Mouse (Mus musculus) embryonic facial prominence, embryonic 14.5 days (tissue): ENCODE data around the gene Anapc16. TPM values are rescaled to one million over a fixed set of nuclear protein-coding genes. Genes with fewer than 3 reads are reported as not detected.

Experiments
- ATAC-seq: fragments of 200-750 bp; cut with Nextera tagmentation; 2 replicates; pipeline ENCODE4 v1.8.0; 2017; ENCODE audit warnings: low read depth, moderate number of reproducible peaks, moderate TSS enrichment
- DNase-seq: peaks from one replicate; pipeline ENCODE4 v3.0.0-alpha.2; 2015; ENCODE audit warnings: low spot score
- H3K27ac ChIP-seq: fragments of 300-500 bp; sonication (generic); replicated peaks from 2 replicates; pipeline ENCODE4 v1.5.1; 2014; ENCODE audit warnings: low read depth, mild to moderate bottlenecking, low read length, moderate library complexity
- H3K27me3 ChIP-seq: fragments of 300-500 bp; sonication (generic); replicated peaks from 2 replicates; pipeline ENCODE4 v1.6.1; 2014; ENCODE audit warnings: low read length; ENCODE audit not compliant: control insufficient read depth, insufficient read depth
- H3K36me3 ChIP-seq: fragments of 300-500 bp; sonication (generic); 2 replicates; pipeline ENCODE4 v1.6.1; 2014; ENCODE audit warnings: low read length, mixed read lengths; ENCODE audit not compliant: control insufficient read depth, insufficient read depth
- H3K4me1 ChIP-seq: fragments of 300-500 bp; sonication (generic); 2 replicates; pipeline ENCODE4 v1.6.1; 2014; ENCODE audit warnings: antibody characterized with exemption, low read length; ENCODE audit not compliant: control insufficient read depth, insufficient read depth
- H3K4me2 ChIP-seq: fragments of 300-500 bp; sonication (generic); 2 replicates; pipeline ENCODE4 v1.6.1; 2014; ENCODE audit warnings: low read depth, mild to moderate bottlenecking, low read length, moderate library complexity, mixed read lengths
- H3K4me3 ChIP-seq: fragments of 300-500 bp; sonication (generic); 2 replicates; pipeline ENCODE4 v1.5.1; 2014; ENCODE audit warnings: low read depth, mild to moderate bottlenecking, low read length
- H3K9ac ChIP-seq: fragments of 300-500 bp; sonication (generic); 2 replicates; pipeline ENCODE4 v1.6.1; 2014; ENCODE audit warnings: low read depth, mild to moderate bottlenecking, low read length, moderate library complexity, mixed read lengths
- H3K9me3 ChIP-seq: fragments of 300-500 bp; sonication (generic); 2 replicates; pipeline ENCODE4 v1.6.1; 2016; ENCODE audit warnings: low read length; ENCODE audit not compliant: control insufficient read depth
- WGBS: fragments of 180-500 bp; shearing (Covaris S2); extraction: QIAGEN DNeasy Blood & Tissue Kit; methylation state at CpG from one replicate; pipeline ENCODE4 v1.1.7; 2014; 5-methylcytosine and 5-hydroxymethylcytosine counted together
- polyA plus RNA-seq: library from polyadenylated mRNA; unstranded; fragments of >200 nt; fragmentation: Nextera tagmentation; extraction: Ambion mirVana; gene quantifications from 2 replicates; pipeline ENCODE4 v1.2.1, GENCODE M21; 2014

Anapc16 gene
- polyA plus RNA-seq, 1 experiment from 2014 or later = 96.2 TPM

DNA sequence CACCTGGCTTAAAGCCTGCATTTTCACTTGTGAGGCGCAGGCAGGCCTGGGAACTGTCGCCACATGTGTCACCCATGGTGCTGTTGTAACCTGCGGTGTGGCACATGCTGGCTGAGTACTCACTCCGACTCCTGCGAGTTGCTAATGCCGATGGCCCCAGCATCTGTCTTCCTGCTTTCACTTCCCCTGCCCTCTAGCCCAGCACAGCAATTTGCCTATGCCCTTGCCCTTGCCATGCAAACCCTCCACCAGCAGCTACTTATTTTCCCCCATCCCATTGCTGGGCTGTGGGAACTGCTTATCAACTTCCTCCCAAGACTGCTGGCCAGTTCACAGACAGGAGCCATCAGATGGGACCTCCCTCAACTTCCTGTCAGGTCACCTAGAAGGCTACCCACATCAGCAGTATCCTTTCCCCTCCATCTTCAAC, 22.1 kb downstream of the Anapc16 start:
- 84% methylated on average over 6 of the region's 6 CpGs for WGBS
- no peaks in the 10 kb centered on the region for H3K9me3 ChIP-seq
- H3K4me1 ChIP-seq = peaks cover 23% of the 10 kb centered on the region
- H3K27me3 ChIP-seq = no peaks in the 10 kb centered on the region
- no peak overlapping the region for H3K4me3 ChIP-seq
- H3K9ac ChIP-seq = no peak overlapping the region
- 0 out of 2 replicates have a peak overlapping the region, but pooled peaks have one; percentile 15 for H3K27ac ChIP-seq
- H3K4me2 ChIP-seq = no peak overlapping the region
- H3K36me3 ChIP-seq = peaks cover 17% of the 10 kb centered on the region; the same call in 1 of the 2 replicates
- ATAC-seq (no peak), DNase-seq (no peak)

DNA sequence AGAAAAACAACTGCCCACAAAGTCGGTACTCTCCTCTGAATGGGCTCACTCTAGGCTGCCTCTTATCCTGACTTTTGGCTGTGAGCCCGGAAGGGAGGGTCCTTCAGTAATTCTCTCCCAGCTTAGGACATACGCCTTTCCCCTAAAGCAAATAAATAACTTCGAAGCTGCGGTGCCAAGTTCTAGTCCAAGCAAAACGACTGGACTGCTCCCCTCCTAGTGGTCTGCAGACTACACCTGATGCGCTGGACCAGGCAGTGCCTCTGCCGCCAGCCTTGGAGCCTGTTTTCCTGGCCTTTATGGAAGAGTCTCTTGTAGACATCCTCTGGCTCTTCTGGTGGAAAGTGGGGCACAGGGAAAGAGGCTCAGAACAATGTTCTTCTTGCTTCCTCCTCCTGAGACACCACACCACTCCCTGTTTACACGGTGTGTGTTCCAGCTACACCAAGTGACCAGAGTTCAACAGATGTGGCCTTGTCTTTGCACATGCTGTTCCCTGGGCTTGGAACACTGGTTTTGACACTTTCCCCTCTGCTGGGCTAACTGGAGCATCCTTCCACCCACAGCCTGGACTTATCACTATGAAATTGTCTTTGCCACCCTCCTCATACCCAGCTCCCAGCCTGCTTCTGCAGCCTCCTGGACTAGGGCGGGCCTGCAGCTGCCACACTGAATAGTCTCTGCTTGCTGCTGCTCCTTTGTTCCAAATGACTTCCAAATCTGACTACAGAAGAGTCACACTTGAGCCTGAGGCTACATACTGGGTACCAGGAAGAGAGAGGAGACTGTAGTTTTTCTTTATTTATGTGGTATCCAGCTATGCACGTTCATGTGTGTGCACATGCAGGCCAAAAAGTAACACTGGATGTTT, 23.8 kb downstream of the Anapc16 start:
- DNase-seq (peak; percentile 96), ATAC-seq (peak; percentile 75)
- Histone ChIP-seq H3K36me3 (0 out of 2 replicates have a peak, but pooled peaks cover 1% of the 10 kb centered on the region), H3K9ac (peak overlapping the region; percentile 23; the same call in 1 of the 2 replicates), H3K4me2 (peak overlapping the region; percentile 5; the same call in 1 of the 2 replicates), H3K4me3 (no peak overlapping the region), H3K9me3 (no peaks in the 10 kb centered on the region), H3K4me1 (peaks cover 30% of the 10 kb centered on the region), H3K27me3 (no peaks in the 10 kb centered on the region), H3K27ac (peak overlapping the region; percentile 83)
- WGBS = 31% methylated on average over 11 of the region's 11 CpGs

DNA sequence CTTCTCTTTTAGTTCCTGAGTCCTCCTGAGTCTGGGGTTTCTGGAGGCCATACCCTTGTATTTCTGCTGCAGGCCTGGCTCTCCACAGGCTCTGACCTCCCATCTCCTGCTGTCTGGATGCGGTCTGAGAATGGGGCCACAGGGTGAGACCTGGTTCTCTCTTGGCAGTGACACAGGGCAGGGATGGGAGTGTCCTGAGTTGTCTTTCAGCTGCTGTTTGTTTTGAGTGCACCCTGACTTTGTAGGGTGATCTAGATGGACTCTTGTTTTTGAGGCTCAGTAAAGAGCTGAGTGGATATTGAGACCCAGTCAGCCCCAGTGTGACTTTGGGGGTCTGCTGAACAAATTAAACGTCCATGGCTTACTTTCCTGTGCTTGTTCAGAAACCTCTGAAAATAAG, 24.5 kb downstream of the Anapc16 start:
- Histone ChIP-seq H3K4me3 (no peak overlapping the region), H3K4me2 (no peak overlapping the region), H3K9ac (no peak overlapping the region; the same call in 1 of the 2 replicates), H3K9me3 (no peaks in the 10 kb centered on the region), H3K4me1 (peaks cover 37% of the 10 kb centered on the region), H3K27ac (peak overlapping the region; percentile 83), H3K27me3 (no peaks in the 10 kb centered on the region), H3K36me3 (no peaks in the 10 kb centered on the region)
- DNase-seq (no peak), ATAC-seq (no peak)
- WGBS = 68% methylated on average over 2 of the region's 2 CpGs

DNA sequence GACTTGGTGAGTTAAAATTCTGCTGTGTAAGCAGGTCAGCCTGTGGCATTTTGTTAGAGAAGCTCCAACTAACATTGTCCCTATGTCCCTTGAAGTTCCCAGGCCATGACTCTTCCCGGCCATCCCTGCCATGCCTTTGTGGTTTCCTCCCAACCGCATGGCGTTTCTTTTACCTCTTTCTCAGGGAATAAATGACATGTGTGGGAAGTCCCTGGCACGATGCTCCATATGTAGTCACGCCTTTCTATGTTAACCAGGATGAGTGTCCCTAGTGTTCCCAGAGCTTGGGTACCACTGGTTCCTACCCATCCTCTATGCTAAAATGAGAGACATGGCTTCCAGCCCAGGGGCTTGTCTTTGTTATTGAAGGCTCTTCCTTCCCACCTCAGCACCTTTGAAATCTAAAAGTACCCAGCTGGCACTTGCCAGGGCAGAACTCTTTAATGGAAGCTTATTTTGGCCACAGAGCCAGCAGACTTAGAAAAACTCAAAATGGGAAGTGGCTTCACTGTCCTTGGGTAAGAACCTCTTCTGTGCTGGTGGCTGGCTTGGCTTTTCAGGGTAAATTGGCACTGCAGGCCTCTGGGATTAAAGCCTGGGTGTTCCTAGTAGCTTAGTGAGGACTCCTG, 25.1 kb downstream of the Anapc16 start:
- no peak overlapping the region for H3K4me3 ChIP-seq
- no peak for ATAC-seq
- no peaks in the 10 kb centered on the region for H3K36me3 ChIP-seq
- no peak for DNase-seq
- no peak overlapping the region for H3K4me2 ChIP-seq
- H3K4me1 ChIP-seq = peaks cover 38% of the 10 kb centered on the region
- H3K9ac ChIP-seq = no peak overlapping the region; the same call in 1 of the 2 replicates
- peak overlapping the region; percentile 83 for H3K27ac ChIP-seq
- 86% methylated on average over 5 of the region's 5 CpGs for WGBS
- no peaks in the 10 kb centered on the region for H3K9me3 ChIP-seq
- no peaks in the 10 kb centered on the region for H3K27me3 ChIP-seq

DNA sequence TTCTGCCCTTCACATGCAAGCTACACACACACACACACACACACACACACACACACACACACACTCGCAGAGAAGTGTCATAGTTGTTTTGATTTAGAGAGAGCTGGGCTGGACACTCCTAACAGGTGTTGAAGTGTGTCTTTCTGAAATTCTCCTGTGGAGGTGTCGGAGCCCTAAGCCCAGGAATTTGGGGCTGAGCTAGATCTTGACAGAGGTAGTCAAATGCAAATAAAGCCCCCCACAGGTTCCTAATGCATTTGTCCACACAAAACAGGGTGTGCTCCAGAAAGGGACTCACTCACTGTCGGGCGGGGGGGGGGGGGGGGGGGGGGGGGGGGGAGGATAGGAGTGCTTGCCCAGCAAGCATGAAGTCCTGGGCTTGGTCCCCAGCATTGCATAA, 25.8 kb downstream of the Anapc16 start:
- Histone ChIP-seq H3K4me3 (no peak overlapping the region), H3K27me3 (no peaks in the 10 kb centered on the region), H3K4me1 (peaks cover 38% of the 10 kb centered on the region), H3K9ac (no peak overlapping the region), H3K36me3 (no peaks in the 10 kb centered on the region), H3K9me3 (no peaks in the 10 kb centered on the region), H3K27ac (no peak overlapping the region), H3K4me2 (no peak overlapping the region)
- no peak for ATAC-seq
- WGBS = 58% methylated on average over 2 of the region's 4 CpGs
- DNase-seq = no peak

DNA sequence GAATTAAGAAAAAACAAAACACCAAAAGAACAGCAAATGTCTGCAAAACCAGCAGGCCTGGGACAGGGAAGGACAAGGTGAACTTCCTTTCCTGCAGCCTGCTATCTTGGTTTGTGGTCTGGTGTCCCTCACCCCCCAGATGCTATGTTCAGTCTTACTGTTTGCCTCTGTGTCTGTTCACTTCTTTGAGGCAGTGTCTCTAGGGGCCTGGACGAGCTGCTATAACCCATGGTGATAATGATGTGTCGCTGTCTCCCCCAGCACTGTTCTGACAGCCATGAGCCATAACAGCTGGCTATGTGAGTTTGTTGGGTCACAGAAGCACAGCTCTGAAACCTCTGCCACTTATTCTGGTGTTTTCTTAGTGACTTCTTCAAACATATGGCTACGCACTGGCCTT, 28.1 kb downstream of the Anapc16 start:
- Histone ChIP-seq H3K9ac (no peak overlapping the region), H3K27ac (peak overlapping the region; percentile 66), H3K4me1 (peaks cover 52% of the 10 kb centered on the region), H3K4me3 (no peak overlapping the region), H3K4me2 (0 out of 2 replicates have a peak overlapping the region, but pooled peaks have one; percentile 16), H3K9me3 (no peaks in the 10 kb centered on the region), H3K27me3 (no peaks in the 10 kb centered on the region), H3K36me3 (no peaks in the 10 kb centered on the region)
- DNase-seq (no peak), ATAC-seq (no peak)
- 65% methylated on average over 3 of the region's 3 CpGs for WGBS

DNA sequence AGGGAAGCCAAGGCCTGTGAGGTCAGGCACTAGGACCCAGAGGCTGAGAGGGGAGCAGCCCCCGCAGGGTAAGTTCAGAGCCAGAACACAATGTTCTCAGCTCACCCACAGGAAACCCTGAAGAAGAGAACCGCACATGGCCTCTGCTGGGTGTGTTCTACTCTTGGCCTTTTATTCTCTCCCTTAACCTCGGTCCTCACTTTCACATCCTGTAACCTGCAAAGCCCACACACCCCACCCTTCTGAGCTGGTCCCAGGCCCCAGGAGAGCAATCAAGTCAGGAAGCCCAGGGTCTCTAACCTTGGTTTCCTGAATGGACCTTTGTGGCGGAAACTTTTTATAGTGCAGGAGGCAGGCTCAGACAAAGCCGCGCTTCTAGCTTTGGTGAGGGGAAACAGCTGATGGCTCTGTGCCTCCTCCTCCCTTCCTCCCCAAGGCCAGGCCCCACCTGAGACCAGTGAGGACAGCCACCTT, 28.7 kb downstream of the Anapc16 start:
- peak overlapping the region; percentile 66 for H3K27ac ChIP-seq
- H3K4me3 ChIP-seq = no peak overlapping the region
- DNase-seq (peak; percentile 80), ATAC-seq (peak; percentile 16; the same call in 1 of the 2 replicates)
- H3K4me2 ChIP-seq = peak overlapping the region; percentile 16; the same call in 1 of the 2 replicates
- no peaks in the 10 kb centered on the region for H3K27me3 ChIP-seq
- WGBS = 13% methylated on average over 5 of the region's 6 CpGs
- H3K9me3 ChIP-seq = no peaks in the 10 kb centered on the region
- no peaks in the 10 kb centered on the region for H3K36me3 ChIP-seq
- H3K9ac ChIP-seq = peak overlapping the region; percentile 47
- H3K4me1 ChIP-seq = peaks cover 50% of the 10 kb centered on the region

DNA sequence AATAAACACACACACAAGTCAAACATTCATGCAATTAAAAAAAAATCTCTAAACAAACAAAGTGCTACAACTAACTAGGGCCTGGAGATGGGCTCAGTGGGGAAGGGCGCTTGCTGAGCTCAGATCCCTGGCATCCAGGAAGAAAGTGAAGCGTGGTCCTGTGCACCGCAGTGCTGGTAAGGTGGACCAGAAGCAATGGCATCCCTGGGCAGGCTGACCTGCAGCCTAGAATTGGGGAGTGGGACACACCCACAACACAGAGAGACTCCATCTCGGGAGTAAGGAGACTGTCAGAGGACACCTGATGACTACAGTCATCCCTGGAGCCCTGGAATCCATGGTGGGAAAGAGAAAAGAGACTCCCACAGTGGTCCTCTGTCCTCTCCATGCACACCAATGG, 29.5 kb downstream of the Anapc16 start:
- Histone ChIP-seq H3K27ac (no peak overlapping the region), H3K4me1 (peaks cover 42% of the 10 kb centered on the region), H3K4me2 (no peak overlapping the region), H3K9ac (no peak overlapping the region), H3K36me3 (no peaks in the 10 kb centered on the region), H3K27me3 (no peaks in the 10 kb centered on the region), H3K9me3 (no peaks in the 10 kb centered on the region), H3K4me3 (no peak overlapping the region)
- ATAC-seq (no peak), DNase-seq (no peak)
- WGBS = 89% methylated on average over 4 of the region's 4 CpGs
